Mouse (Mus musculus): ENCODE results near the gene Nkd2. TPM values are rescaled to one million over a fixed set of nuclear protein-coding genes. Genes with fewer than 3 reads are reported as not detected.

Gene Nkd2
- polyA plus RNA-seq, 1 experiment from 2014 or later = 27.7 TPM

DNA sequence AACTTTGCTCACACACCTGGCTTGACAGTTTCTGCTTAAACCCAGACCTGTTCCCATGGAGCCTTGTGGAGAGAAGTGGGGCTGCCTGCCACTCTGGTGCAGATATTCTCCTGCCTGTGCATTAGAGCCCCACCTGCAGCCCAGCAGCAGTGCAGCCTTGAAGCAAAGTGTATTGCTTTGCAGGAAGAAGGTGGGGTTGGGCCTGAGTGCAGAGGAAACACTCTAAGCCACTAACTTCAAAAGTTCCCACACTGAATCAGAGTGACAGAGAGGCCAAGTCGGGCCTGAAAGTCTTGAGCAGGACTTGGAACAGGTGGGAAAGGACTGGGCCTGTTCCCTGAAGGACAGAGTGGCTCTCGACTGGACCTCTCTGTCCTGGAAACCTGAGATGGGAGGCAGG lies 74.8 kb downstream of the Nkd2 start:
- peaks cover 51% of the 10 kb centered on the region for H3K4me1 ChIP-seq
- 0 out of 2 replicates have a peak, but pooled peaks cover 6% of the 10 kb centered on the region for H3K36me3 ChIP-seq
- peak overlapping the region; percentile 42 for H3K27ac ChIP-seq
- H3K4me3 ChIP-seq = no peak overlapping the region
- no peak for ATAC-seq (ENCODE audit: insufficient number of reproducible peaks, insufficient read depth, low FRiP score, low TSS enrichment)
- H3K4me2 ChIP-seq (replicated peaks) = no peak overlapping the region
- 39% methylated on average over 2 of the region's 2 CpGs for WGBS
- no peak overlapping the region for H3K9ac ChIP-seq
- no peaks in the 10 kb centered on the region for H3K27me3 ChIP-seq
- H3K9me3 ChIP-seq = no peaks in the 10 kb centered on the region

DNA sequence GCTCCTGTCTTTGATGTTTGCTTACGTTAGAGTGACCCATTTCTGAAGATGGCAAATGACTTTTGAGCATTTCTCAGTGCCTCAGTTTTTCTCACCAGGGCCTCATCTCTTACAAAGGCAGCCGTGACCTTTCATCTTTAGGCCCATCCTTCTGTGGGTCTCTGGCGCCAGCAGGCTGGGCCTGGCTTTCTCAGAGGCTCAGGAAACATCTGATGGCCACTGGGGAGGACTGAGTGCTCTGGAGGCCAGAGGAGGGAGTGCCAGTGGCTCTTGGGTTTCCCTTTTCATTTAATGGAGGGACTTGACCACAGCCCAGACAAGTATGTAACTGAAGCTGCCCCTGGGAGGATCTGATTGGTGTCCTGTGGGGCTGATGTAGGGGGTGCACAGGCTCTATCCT lies 76.3 kb downstream of the Nkd2 start:
- WGBS = 69% methylated on average over 3 of the region's 3 CpGs
- ATAC-seq (ENCODE audit: insufficient number of reproducible peaks, insufficient read depth, low FRiP score, low TSS enrichment) = no peak
- Histone ChIP-seq H3K4me1 (peaks cover 60% of the 10 kb centered on the region), H3K4me2 (replicated peaks) (no peak overlapping the region), H3K4me3 (no peak overlapping the region), H3K27ac (no peak overlapping the region), H3K27me3 (no peaks in the 10 kb centered on the region), H3K36me3 (0 out of 2 replicates have a peak, but pooled peaks cover 6% of the 10 kb centered on the region), H3K9me3 (no peaks in the 10 kb centered on the region), H3K9ac (no peak overlapping the region)

GRCm38 (mm10) chr13:73769916-73770682 lies 77.3 kb downstream of the Nkd2 start:
- Histone ChIP-seq H3K4me2 (replicated peaks) (no peak overlapping the region), H3K36me3 (0 out of 2 replicates have a peak, but pooled peaks cover 6% of the 10 kb centered on the region), H3K4me1 (peaks cover 71% of the 10 kb centered on the region), H3K27me3 (no peaks in the 10 kb centered on the region), H3K4me3 (no peak overlapping the region), H3K9ac (no peak overlapping the region), H3K27ac (no peak overlapping the region), H3K9me3 (no peaks in the 10 kb centered on the region)
- 84% methylated on average over 4 of the region's 4 CpGs for WGBS
- no peak for ATAC-seq (ENCODE audit: insufficient number of reproducible peaks, insufficient read depth, low FRiP score, low TSS enrichment)

Other genes with a start within 250 kb of the Nkd2 start
- gene Clptm1l, start 243.6 kb downstream of the Nkd2 start, polyA plus RNA-seq (2016; fragmentation: Nextera tagmentation; extraction: Ambion mirVana) = 127 and 130 TPM in 2 replicates
- 10.3 and 13.2 TPM in 2 replicates for gene Tert, start 220.7 kb downstream of the Nkd2 start, polyA plus RNA-seq (2016; fragmentation: Nextera tagmentation; extraction: Ambion mirVana)
- not detected in 2 replicates for gene Slc6a18, start 169.6 kb downstream of the Nkd2 start, polyA plus RNA-seq (2016; fragmentation: Nextera tagmentation; extraction: Ambion mirVana)
- gene Slc6a19, start 142.8 kb downstream of the Nkd2 start, polyA plus RNA-seq (2016; fragmentation: Nextera tagmentation; extraction: Ambion mirVana) = 0.06 TPM in 1 of 2 replicates, not detected in the other
- 40.1 and 40.6 TPM in 2 replicates for gene Slc12a7, start 114.5 kb downstream of the Nkd2 start, polyA plus RNA-seq (2016; fragmentation: Nextera tagmentation; extraction: Ambion mirVana)
- gene Trip13, start 90.2 kb upstream of the Nkd2 start, polyA plus RNA-seq (2016; fragmentation: Nextera tagmentation; extraction: Ambion mirVana) = 45.5 and 48.4 TPM in 2 replicates
- 65.4 and 66.6 TPM in 2 replicates for gene Brd9, start 90.2 kb upstream of the Nkd2 start, polyA plus RNA-seq (2016; fragmentation: Nextera tagmentation; extraction: Ambion mirVana)
- not detected in 2 replicates for gene Zdhhc11, start 116.2 kb upstream of the Nkd2 start, polyA plus RNA-seq (2016; fragmentation: Nextera tagmentation; extraction: Ambion mirVana)
- gene Tppp, start 161.8 kb upstream of the Nkd2 start, polyA plus RNA-seq (2016; fragmentation: Nextera tagmentation; extraction: Ambion mirVana) = 0.89 and 1.1 TPM in 2 replicates
- 19.7 and 20.0 TPM in 2 replicates for gene Cep72, start 214.7 kb upstream of the Nkd2 start, polyA plus RNA-seq (2016; fragmentation: Nextera tagmentation; extraction: Ambion mirVana)

Measured in embryonic facial prominence, embryonic 12.5 days (tissue).